Mouse (Mus musculus) cerebellum, postnatal 4 days (tissue): ENCODE results near the gene Trio.
"Not testable (repeated sequence)": the region's sequence is repeated elsewhere in the genome, so short reads cannot be mapped to it uniquely, and the experiment has no call there.

Experiments used
- DNase-seq, 2 experiments: peaks; one replicate each; pipeline ENCODE4 v3.0.0; 2022; ENCODE audit warnings: low spot score in 2 of 2, mixed read lengths in 1 of 2

The Trio gene

DNA sequence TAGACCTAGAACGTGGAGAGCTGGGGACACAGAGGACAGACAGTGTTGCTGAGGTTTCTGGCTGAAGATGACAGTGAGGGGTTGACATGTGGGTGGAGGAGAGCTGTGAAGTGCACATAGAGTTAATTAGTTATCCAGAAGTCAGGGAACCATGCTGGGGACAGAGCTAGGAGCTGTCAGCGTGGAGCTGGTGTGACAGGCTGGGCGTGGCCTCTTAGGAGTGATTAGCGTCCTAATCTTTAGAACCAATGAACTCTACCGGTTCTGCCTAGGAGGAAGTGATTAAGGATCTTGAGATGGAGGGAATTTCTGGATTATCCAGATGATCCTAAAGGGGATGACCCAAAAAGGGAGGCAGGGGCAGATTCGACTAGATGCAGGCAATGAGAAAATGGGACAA lies 301.9 kb downstream of the Trio start:
- no peak for DNase-seq

DNA sequence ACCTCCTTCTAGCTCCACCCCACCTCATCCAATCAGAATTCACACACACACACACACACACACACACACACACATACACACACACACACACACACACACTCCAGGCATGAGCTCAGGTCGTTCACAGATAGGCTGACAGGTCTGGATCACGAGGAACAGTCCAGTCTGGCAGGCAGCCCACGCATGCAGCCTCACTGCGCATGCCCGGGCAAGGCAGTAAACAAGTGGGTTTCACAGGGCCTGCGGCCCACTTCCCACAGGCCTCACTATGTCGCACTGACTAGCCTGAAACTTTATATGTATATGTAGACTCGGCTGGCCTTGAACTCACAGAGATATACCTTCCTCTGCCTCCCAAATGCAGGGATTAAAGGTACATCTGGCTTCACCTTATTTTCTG lies 305.4 kb downstream of the Trio start:
- DNase-seq = not testable (repeated sequence)

DNA sequence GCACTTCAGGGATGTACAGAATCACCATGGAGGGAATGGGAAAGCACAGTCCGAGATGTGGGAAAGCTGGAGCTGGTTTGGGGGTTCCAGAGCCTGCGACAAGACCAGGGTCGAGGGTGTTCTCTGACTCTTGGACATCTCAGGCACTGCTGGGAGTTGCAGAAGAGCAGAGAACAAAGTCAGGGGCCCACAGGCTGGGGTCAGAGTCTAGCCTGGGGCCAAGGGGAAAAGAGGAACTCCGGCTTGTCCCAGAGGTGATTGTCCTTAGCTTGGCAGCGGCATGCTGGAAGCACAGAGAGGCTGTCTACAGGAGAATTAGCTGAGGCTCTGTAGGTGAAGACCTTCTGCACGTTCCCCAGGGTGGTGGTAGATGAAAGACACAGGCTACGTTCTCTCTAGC lies 307.0 kb downstream of the Trio start:
- no peak for DNase-seq

DNA sequence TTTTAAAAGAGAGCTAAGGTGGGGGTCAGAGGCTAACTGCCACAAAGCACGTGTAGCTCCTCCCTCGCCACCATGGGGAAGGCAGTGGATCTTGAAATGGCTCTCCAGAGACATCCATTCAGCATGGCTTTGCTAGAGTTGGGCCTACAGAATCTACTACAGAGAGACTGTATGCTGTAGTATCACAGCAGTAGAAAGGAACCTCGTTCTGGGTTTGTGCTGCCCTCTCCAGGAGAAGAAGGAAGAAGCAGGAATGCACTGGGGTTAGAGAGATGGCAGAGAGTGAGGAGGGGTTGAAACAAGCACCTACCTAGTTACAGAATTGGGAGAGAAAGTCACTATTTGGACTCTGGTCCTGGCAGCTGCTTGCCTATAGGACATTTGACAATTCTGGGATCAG lies 310.3 kb downstream of the Trio start:
- no peak for DNase-seq

DNA sequence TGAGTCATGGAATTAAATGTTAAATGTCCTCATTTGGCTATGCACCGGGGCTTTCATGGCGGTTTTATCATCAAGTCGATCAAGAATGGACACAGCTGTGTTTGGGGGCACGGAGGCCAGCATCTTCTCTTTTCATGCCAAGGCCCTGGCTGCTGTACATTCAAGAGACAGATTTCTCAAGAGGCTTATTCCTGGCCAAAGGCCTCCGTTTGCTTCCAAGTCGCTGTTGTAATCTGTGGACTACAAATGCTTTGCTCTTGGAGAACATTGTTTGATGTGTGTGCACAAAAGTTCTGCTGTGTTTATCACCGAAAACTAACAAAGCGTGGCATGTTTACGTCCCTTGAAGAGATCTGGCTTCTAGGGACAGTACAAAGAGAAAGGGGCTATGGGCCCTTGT lies 314.9 kb downstream of the Trio start:
- DNase-seq = no peak

DNA sequence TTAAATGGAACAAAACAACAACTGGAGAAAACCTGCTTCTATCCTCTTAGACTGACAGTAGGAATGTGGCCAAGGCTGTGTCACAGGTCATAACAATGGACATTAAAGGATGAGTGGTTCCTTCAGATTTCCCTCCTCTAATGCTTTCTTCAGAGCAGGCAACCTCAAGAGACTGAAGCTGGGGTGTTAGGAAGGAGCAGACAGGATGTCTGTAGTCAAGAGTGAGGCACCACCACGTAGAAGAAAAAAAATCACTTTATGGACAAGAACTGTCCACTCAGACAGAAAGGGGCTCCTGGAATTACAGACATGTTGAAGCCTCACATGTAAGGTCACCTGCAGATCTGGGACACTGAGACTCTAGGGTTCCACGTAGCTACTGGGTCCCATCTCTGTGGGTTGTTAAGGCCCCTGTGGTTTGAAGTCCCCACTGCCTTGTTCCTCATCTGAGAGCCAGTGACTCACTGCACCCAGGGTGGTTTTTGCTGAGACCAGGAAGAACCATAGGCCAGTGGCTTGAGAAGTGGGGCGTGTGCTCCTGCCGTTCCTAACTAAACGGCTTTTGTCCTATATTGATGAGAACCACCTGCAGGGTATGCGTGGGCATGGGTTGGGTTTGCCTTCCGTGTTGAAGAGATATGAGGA lies 316.6 kb downstream of the Trio start:
- no peak for DNase-seq

DNA sequence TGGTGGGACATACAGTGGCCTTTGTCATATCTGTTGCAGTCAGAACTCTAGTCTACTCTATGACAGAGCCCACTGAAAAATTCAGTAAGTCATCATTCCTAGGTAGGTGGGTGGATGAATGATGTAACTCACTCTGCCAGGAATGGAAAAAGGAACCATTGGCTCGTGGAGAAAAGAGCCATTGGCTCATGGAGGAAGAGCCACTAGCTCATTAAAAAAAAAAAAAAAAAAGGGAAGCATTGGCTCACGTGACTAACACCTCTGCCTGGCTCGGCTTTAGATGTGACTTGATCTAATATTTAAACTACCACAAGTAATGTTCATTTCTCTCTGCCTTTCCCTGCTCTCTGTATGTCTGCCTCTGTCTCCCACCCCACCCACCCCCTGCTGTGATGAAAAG lies 317.1 kb downstream of the Trio start:
- no peak for DNase-seq

DNA sequence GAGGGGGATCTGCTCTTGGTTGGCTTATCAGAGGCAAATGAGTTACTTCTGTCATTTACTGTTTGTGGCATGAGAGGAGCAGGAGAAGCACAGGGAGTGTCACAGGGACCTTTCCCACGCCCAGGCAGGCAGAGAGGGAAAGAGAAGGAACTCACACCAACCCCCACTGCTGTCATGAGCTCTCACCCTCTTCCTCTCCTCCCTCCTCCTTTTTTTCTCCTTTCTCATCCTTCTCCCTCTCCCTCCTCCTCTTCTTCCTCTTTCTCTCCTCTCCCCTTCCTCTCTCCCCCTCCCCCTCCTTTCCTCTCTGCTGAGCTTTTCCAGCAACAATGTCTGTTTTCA lies 322.7 kb downstream of the Trio start:
- no peak for DNase-seq

DNA sequence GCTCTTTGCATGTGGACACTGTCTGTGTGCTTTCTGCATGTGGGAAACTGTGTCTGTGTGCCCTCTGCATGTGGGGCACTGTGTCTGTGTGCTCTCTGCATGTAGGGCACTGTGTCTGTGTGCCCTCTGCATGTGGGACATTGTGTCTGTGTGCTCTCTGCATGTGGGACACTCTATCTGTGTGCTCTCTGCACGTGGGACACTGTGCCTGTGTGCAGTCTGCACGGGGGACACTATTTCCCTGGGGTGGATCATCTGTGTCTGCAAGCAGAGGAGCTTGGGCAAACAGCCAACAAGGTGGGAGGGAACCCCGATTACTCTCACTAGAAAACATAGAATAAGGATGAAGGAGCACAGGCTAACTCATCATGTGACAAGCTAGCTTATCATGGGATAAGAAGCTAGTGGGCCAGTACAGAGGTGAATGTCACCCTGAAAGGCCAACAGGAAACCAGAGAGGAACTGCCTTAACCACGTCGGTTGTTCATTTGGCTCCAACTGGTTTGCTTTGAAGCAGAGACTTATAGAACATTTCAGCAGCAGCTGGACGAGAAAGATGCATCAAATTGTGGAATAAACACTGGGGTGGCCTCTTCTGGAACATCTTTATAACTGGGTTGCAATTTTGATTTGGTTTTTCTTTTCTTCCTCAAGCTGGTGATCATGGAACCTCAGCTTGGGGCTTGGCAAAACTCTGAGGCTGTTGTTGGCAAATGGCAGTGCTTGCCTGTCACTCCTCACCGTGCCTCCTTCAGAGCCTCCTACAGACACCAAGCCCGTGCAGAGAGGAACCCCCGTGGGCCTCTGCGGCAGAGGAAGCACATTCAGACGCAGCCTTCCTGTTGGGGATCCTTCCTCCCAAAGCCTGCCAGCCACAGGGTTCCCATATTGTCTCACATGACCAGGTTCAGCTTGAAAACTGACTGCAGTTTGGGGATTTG lies 323.3 kb downstream of the Trio start:
- no peak for DNase-seq

DNA sequence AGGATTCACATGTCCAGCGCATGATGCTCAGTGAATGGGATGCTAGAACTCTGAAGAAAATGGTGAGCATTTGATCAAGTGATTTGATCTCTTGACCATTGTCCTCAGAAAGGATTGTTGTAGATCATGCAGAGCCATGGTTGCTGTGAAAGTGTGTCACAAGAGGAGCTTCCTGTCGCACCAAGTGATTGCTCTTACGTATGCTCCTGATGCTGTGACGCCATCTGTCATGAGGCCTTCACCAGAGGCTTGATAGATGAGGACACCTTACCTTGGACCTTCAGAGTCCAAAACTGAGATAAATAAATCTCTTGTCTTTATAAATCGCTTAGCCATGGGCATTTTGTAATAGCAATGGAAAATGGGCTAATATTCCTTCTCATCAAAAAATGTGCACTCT lies 328.0 kb downstream of the Trio start:
- DNase-seq = no peak

DNA sequence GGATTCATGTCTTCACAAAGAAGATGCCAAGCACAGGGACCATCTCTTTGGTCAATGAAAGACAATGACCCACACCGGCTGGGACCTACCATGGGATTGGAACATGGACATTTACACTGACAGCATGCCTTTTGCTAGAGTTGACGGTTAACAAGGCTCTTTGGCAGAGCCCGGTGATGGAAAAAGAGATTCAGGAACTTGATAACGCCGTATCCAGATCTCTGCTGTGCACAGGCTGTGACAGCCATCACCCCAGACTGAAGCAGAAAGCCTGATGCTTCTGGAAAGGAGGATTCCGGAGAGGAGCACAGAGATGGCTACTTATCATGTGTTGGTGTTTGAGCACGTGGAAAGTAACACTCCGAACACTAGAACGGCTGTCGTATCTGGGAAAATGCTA lies 332.4 kb downstream of the Trio start:
- no peak for DNase-seq

DNA sequence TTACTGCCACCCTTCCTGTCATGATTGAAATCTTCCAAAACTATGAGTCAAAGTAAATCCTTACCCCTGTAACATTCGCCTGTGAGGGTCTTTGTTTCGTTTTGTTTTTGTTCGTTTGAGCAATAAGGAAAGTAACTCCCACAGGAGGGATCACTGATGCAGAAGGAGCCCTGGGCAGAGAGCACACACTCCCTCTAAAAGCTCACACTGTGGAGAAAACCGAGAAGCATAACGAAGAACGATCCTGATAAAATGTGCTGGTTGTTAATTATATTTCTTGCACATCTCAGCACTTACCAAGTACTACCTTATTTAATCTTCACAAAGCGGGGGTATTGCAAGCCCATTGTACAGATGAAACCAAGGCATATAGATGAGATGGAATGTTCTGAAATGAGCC lies 333.5 kb downstream of the Trio start:
- no peak for DNase-seq

DNA sequence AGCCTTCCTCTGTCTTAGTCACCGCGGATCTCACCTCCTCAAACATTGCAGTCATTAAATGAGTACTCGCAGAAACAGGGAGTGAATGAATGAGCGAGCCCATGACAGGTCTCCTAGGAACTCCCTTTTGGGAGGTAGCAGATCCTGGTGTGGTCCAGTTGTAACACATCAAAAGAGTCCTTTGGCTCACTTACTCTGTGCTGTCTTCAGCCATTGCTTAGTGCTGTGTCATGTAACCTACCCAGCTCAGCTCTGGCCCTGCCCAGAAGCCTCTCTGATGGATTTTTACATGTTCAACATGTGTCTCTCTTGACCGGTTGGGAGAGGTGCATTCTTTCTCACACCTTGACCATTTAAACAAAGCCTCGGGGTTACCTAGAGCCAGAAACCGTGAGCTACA lies 334.4 kb downstream of the Trio start:
- DNase-seq = no peak

DNA sequence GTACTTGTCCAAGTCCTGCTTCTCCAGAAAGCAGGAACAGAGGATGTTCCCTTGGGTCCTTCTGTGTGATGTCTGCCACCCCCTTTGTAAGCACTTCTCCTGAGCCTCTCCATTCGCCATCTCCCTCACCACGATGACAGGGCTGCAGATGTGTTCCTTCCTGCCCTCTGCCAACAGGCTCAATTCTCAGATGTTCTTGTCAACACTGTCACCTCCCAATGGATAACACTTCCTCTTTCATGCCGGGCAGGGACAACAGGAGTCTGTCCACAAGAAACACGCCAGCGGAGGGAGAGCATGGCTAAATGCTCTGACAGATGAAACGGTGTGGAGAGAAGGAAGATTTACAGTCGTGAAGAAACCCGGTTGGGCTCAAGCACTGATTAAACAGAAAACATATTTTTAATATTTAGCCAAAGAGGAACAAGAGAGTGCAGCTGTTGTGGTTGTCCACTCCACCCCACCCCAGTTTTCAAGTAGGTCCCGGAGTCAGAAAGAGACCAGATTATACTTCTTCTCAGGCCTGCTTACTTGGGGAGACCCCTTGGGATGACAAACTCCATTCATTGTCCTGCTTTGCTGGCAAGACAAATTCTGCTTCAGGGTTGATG lies 337.5 kb downstream of the Trio start:
- DNase-seq = no peak

DNA sequence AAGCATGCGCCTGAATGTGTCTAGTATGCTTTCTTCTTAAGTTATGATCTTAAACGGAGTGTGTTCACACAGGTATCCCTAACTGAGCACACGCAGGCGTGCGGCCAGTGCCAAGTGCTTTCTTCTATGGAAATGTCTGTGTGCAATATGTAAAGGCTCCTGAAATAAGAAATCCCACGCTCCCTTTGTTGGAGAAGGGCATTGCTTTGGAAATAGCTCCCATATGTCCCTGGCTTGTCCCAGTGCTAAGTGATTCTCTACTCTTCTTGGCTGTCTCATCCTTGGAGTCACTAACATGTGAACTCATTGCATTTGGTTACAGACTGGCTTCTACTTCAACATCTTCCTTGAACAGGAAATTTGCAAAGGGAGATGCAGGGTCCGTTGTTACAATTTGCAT lies 340.8 kb downstream of the Trio start:
- no peak for DNase-seq

DNA sequence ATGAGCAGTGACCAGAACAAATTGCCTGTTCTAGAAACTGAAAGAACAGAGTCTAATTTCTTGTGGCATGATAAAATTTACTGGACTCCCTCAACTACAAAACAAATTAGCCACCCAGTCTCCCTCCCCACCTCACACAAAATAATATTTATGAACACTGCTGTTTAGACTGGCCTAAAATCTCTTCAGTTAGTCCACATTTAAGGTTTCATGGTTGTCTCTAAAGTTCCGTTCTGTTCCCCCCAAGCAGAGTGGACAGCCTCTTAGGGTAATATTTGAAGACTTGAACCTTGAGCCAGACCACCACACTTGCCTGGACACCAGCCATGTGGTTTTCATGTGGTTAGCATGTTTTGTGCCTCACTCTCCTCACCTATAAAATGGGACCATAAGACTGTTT lies 342.4 kb downstream of the Trio start:
- no peak for DNase-seq

DNA sequence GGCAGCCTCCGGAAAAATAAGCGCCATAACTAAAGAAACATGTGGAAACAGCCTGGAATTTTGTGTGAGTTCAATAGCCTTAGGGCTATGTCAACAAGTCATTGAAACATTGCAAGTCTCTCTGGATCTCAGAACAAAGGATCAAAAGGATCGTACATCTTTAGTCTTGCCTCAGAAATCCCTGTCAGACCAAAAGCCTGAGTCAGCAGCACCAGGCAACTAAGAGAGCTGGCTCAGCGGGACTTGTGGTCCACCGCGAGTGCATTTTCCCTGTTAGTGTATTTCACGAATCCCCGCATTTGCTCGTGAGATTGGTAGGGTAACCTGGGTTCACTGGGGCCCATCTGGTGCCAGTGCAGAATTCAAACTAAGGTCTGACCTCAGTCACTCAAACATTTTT lies 343.0 kb downstream of the Trio start:
- no peak for DNase-seq

DNA sequence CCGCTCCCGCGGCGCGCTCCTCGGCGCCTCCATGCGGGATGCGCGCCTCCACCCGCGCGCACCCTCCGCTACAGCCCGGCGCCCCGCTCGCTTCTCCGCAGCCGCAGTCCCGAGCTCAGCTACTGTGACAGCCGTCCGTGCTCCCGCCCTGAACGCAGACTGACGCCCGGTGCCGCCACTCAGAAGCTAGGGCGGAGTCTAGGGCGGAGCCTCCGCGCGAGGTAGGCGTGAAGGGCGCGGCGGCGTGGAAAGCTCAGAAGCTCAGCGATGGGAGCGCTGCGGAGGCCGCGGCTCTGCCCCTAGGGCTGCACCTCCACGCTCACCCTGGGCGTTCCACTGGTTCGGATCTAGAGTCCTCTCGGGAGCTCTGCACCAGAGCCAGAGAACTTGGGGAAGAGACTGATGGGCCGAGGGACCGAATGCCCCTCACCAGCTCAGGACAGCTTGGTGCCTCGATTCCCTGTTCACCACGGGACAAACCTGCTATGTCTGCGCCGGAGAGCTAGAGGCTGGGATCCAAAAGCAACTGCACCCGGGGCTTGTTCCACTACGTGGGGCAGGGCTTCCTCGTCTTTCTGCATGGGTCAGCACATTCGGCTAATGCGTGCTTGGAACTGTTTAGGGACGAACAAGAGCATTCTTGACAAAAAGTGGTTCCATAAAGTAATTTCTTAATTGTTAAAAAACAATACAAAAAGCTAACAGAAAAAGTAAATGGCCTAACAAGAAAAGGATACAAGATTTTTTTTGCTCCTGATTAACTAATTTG lies 344.0 kb downstream of the Trio start, which contains the start of gene Otulinl:
Gene Otulinl (minus strand): TSS at position 161 of the 769 bp plus-strand sequence.
- peak; percentile 95 to 96 for DNase-seq

DNA sequence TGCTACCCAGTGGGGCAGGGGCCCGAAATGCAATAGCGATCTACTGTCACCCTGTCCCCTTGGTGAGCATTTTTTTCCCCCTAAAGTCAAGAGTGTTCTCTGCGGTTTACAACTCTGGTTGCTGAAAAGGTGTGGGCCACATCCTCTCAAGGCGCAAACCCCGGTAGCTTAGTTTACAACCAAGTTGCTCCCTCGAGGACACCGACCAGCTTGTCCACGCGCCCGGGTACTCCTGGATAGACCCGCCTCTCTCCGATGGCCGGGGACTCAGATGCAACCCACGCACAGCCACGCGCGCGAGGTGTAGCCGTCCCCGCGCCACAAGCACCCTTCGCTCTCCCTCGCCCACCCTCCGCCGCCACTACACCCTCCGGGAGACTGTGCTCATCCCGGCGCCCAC lies 344.7 kb downstream of the Trio start:
- DNase-seq = peak in 1 of 2 experiments; percentile 31
